Mouse (Mus musculus) hindbrain, embryonic 10.5 days (tissue): ENCODE data around the gene St6galnac4. TPM values are rescaled to one million over a fixed set of nuclear protein-coding genes. Genes with fewer than 3 reads are reported as not detected.

ENCODE experiments used
- DNase-seq: peaks from one replicate; pipeline ENCODE4 v3.0.0-alpha.2; 2017; ENCODE audit warnings: low spot score
- H3K27ac ChIP-seq: fragments of 300-500 bp; sonication (generic); 2 replicates; pipeline ENCODE4 v1.5.1; 2016; ENCODE audit warnings: mild to moderate bottlenecking, moderate library complexity
- H3K27me3 ChIP-seq: fragments of 300-500 bp; sonication (generic); 2 replicates; pipeline ENCODE4 v1.6.1; 2016; ENCODE audit warnings: mild to moderate bottlenecking; ENCODE audit not compliant: poor library complexity, insufficient read depth, severe bottlenecking
- H3K36me3 ChIP-seq: fragments of 300-500 bp; sonication (generic); 2 replicates; pipeline ENCODE4 v1.6.1; 2016; ENCODE audit warnings: mild to moderate bottlenecking, moderate library complexity
- H3K4me1 ChIP-seq: fragments of 300-500 bp; sonication (generic); replicated peaks from 2 replicates; pipeline ENCODE4 v1.6.1; 2016; ENCODE audit warnings: mild to moderate bottlenecking
- H3K4me3 ChIP-seq: fragments of 300-500 bp; sonication (generic); 2 replicates; pipeline ENCODE4 v1.5.1; 2016; ENCODE audit warnings: mild to moderate bottlenecking, moderate library complexity
- H3K9me3 ChIP-seq: fragments of 300-500 bp; sonication (generic); 2 replicates; pipeline ENCODE4 v1.6.1; 2016; ENCODE audit warnings: mild to moderate bottlenecking, moderate library complexity
- WGBS: fragments of 180-500 bp; shearing (Covaris S2); methylation state at CpG from one replicate; pipeline ENCODE4 v1.1.7; 2016; 5-methylcytosine and 5-hydroxymethylcytosine counted together
- polyA plus RNA-seq: library from polyadenylated mRNA; unstranded; fragments of >200 nt; fragmentation: Nextera tagmentation; extraction: Ambion mirVana; gene quantifications from 2 replicates; pipeline ENCODE4 v1.2.1, GENCODE M21; 2016

Gene St6galnac4
- polyA plus RNA-seq, 1 experiment from 2014 or later, result 21.0 TPM

DNA sequence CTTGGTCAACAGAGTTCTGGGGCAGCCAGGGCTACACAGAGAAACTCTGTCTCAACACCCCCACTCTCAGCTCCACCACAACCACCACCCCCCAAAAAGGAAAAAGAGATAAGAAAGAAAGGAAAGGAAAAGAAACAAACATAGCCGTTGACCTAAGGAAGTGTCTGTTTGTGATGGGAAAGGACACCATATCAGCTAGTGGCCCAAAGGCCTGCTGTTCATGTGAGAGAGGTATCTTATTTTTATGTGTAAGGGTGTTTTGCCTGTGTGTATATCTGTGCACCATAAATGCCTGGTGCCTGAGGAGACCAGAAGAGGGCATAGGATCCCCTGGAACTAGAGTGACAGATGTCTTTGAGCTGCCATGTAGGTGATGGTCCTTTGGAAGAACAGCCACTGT, 52.7 kb downstream of the St6galnac4 start:
- H3K9me3 ChIP-seq, result no peaks in the 10 kb centered on the region
- no peaks in the 10 kb centered on the region for H3K36me3 ChIP-seq
- H3K4me3 ChIP-seq, result no peak overlapping the region
- no peak overlapping the region for H3K27ac ChIP-seq
- peaks cover 42% of the 10 kb centered on the region for H3K4me1 ChIP-seq
- DNase-seq, result no peak
- no peaks in the 10 kb centered on the region for H3K27me3 ChIP-seq
- WGBS, result 91% methylated on average over 1 of the region's 1 CpGs

DNA sequence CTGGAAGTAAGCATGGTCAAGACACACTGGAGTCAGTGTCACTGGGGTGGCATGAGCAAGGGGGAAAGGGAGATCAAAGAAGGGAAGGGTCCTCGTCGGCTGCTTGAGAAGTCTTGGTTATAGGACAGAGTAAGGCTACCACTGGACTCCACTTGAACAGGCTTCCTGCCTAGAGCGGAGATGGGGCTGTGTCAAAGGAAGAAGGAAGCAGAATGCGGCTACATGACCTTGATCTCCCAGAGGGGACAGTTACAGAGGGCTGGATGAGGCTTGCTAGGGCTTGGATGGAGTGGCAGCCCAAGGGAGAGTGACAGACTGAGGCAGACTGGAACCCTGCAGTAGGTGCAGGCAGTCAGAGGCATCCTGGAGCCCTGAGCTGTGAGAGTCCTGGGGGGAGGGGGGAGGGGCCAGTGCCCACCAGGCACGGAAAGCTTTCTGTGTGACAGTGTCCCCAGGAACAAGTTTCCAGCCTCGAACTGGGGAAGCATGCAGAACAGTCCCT, 53.7 kb downstream of the St6galnac4 start:
- Histone ChIP-seq H3K36me3 (no peaks in the 10 kb centered on the region), H3K27ac (peak overlapping the region; percentile 59), H3K4me1 (peaks cover 47% of the 10 kb centered on the region), H3K9me3 (no peaks in the 10 kb centered on the region), H3K27me3 (no peaks in the 10 kb centered on the region), H3K4me3 (no peak overlapping the region)
- 62% methylated on average over 6 of the region's 6 CpGs for WGBS
- DNase-seq, result no peak

DNA sequence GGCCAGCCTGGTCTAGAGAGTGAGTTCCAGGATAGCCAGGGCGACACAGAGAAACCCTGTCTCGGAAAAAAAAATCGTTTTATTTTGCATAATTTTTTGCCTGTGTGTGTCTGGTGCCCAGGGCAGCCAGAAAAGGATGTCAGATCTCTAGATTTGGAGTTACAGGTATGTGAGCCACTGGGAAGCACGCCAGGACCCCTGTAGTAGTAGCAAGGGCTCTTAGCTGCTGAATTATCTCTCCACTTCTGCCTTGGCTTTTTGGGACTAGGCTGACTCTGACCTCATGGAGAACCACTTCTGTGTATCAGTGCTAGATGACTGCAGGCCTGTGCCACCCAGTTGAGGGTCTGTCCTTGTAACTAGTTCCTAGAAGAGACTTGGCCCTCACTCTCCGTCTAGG, 54.9 kb downstream of the St6galnac4 start:
- Histone ChIP-seq H3K4me1 (peaks cover 52% of the 10 kb centered on the region), H3K27me3 (no peaks in the 10 kb centered on the region), H3K36me3 (no peaks in the 10 kb centered on the region), H3K9me3 (no peaks in the 10 kb centered on the region), H3K27ac (no peak overlapping the region), H3K4me3 (no peak overlapping the region)
- WGBS, result 87% methylated on average over 5 of the region's 5 CpGs
- no peak for DNase-seq

DNA sequence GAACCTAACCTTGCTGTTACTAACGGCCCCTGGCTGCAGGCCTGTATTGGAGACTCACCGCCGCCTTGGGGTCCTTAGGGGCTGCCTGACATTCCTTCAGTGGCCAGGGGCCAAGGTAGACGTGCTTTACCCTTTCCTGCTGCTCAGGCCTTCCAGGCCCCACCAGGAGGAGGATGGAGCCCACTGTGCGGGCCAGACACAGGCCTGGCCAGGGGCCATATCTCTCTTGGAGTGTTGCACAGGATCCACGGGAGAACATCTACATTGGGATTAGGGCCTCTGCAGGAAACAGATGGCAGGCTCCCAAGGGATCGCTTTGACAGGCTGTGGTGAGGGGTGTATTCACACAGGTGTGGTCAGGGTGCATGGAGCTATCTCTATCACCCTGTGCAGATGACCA, 55.9 kb downstream of the St6galnac4 start:
- no peaks in the 10 kb centered on the region for H3K27me3 ChIP-seq
- WGBS, result 75% methylated on average over 7 of the region's 7 CpGs
- no peaks in the 10 kb centered on the region for H3K9me3 ChIP-seq
- H3K4me1 ChIP-seq, result peaks cover 45% of the 10 kb centered on the region
- DNase-seq, result no peak
- no peaks in the 10 kb centered on the region for H3K36me3 ChIP-seq
- H3K27ac ChIP-seq, result no peak overlapping the region
- no peak overlapping the region for H3K4me3 ChIP-seq

DNA sequence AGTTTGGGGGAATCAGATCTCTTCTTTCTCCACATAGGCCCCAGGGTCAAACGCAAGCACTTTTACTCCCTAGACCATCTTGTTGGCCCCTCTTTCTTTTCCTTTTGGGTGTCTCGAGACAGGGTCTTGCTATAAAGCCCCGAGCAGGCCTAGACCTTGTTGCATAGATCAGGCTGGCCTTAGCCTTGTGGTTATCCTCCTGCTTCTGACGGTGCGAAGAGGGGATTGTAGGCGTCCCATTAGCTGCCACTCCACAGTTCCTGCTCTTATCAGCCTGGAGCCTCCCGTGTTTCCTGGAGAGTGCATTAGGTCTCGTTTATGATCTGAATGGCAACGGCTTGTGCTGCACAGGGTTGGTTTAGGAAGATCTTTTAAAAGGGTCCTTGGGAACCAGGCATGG, 57.2 kb downstream of the St6galnac4 start:
- no peaks in the 10 kb centered on the region for H3K9me3 ChIP-seq
- H3K4me1 ChIP-seq, result peaks cover 40% of the 10 kb centered on the region
- no peaks in the 10 kb centered on the region for H3K36me3 ChIP-seq
- H3K4me3 ChIP-seq, result no peak overlapping the region
- H3K27ac ChIP-seq, result no peak overlapping the region
- no peaks in the 10 kb centered on the region for H3K27me3 ChIP-seq
- no peak for DNase-seq
- 85% methylated on average over 9 of the region's 9 CpGs for WGBS

DNA sequence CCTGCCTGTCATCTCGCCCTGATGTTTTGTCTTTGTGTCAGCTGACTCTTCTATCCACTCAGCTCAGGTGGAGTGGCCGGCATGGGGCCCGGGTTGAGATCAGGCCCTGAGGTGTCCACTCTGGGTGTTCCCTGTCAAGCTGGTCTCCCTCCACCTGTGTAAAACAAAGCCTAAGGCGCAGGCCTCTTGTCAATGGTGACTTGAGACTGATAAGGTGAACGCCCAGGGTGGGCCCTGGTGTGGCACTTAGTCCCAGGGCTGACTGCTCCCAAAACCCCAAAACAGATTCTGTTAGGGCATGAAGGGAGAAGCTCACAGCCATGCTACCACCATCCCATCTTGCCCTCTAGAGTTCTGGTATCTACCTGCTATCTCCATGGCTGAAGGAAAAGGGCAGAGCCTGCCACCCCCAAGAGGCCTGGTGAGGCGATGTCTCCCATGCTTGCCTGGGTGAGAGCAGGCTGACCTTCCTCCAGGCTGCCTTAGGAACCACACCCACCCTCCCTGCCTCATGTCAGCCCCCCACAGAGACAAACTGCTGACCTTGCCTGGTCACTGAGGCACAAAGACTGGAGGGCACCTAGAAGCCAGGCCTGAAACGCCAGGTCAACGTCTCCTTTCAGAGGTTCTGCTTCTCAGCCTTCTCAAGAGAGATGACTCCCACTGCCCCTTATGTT, 58.0 kb downstream of the St6galnac4 start:
- Histone ChIP-seq H3K36me3 (no peaks in the 10 kb centered on the region), H3K4me1 (peaks cover 39% of the 10 kb centered on the region), H3K27ac (peak overlapping the region; percentile 80), H3K4me3 (no peak overlapping the region), H3K9me3 (no peaks in the 10 kb centered on the region), H3K27me3 (no peaks in the 10 kb centered on the region)
- DNase-seq, result no peak
- WGBS, result 82% methylated on average over 8 of the region's 8 CpGs

DNA sequence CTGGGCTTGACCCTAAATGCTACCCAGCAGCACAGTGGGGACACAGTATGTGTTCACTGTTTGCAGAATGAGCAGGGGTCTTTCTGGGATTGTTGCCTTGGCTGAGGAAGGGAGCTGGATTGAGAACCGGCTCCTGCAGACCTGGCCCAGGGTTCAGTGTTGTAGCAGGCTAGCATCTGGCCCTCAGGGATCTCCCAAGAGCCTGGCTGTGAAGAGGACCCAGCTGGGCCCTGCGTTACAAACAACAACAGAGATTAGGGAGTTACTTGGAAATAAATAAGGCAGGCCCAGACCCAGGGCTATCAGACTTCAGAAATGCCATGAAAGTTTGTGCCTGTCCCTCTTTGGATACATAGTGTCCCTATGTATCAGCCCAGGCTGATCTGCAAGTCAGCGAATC, 58.8 kb downstream of the St6galnac4 start:
- Histone ChIP-seq H3K27me3 (no peaks in the 10 kb centered on the region), H3K27ac (peak overlapping the region; percentile 80), H3K4me1 (peaks cover 36% of the 10 kb centered on the region), H3K36me3 (no peaks in the 10 kb centered on the region), H3K4me3 (no peak overlapping the region), H3K9me3 (no peaks in the 10 kb centered on the region)
- whole genome bisulfite sequencing, result 65% methylated on average over 3 of the region's 3 CpGs
- DNase-seq, result no peak

DNA sequence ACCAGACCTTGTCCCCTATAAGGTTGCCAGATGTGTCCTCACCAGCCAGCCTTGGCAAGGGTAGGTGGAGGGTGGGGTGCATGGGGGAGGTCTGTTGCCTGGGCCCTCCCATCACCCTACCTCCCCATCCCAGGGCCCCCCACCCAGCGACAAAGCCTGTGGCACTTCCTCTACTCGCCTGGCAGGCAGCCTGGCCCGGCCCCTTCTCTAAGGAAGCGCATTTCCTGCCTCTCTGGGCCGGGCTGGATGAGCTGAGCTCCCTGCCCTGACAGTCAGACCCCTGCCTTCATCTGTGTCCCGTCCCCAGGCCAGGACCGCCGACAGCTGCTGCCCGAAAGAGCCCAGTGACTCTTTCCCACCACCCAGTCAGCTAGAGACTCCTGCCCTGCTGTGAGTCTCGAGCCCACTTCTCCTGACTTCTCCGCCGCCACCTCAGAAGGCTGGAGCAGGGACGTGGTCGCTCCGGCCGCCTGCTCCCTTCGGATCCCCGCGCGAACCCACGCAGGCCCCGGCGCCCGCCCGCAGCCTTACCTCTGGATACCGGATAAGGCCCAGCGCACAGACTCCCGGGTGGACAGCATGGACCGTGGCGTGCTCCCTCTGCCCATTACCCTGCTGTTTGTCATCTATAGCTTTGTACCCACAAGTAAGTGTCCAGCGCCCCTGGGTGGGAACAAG, 59.6 kb downstream of the St6galnac4 start, which contains the start of gene Eng:
Eng (plus strand) TSS at position 217 of the 678 bp plus-strand sequence.
- Histone ChIP-seq H3K9me3 (no peaks in the 10 kb centered on the region), H3K36me3 (no peaks in the 10 kb centered on the region), H3K4me1 (peaks cover 34% of the 10 kb centered on the region), H3K27me3 (no peaks in the 10 kb centered on the region), H3K4me3 (peak within 1 kb of the TSS; percentile 35), H3K27ac (peak within 1 kb of the TSS; percentile 80)
- no peak for DNase-seq
- 55% methylated on average over 31 of the region's 31 CpGs for WGBS

DNA sequence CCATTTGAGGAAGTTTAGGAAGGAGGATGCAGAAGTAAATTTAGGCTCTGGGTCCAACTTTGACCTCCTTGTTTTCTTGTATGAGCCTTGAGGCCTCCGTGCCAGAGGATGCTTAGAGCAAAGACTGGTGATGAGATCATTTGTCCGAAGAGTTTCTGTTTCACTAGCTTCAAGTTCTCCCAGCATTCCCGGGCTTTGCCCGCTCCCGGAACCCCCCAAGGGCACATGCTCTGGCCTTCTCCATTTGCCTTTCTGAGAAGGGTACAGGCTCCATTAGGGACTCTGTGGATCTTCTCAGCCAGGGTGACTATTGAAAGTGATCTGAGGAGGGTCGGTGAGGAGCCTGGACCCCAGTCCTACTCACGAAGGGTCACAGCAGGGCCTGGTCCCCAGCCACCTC, 60.5 kb downstream of the St6galnac4 start:
- WGBS, result 87% methylated on average over 7 of the region's 7 CpGs
- DNase-seq, result no peak
- Histone ChIP-seq H3K27me3 (no peaks in the 10 kb centered on the region), H3K9me3 (no peaks in the 10 kb centered on the region), H3K4me3 (peak overlapping the region; percentile 35), H3K4me1 (peaks cover 34% of the 10 kb centered on the region), H3K27ac (no peak overlapping the region; the same call in 1 of the 2 replicates), H3K36me3 (no peaks in the 10 kb centered on the region)

Other genes with a start within 250 kb of the St6galnac4 start
- gene Ciz1, start 234.8 kb upstream of the St6galnac4 start, polyA plus RNA-seq, result 56.3 and 69.4 TPM in 2 replicates
- 12.3 and 17.0 TPM in 2 replicates for gene Dnm1, start 233.8 kb upstream of the St6galnac4 start, polyA plus RNA-seq
- gene 1110008P14Rik, start 205.2 kb upstream of the St6galnac4 start, polyA plus RNA-seq, result 41.4 and 66.7 TPM in 2 replicates
- gene Lcn2, start 198.8 kb upstream of the St6galnac4 start, polyA plus RNA-seq, result not detected in 2 replicates
- gene Ptges2, start 191.2 kb upstream of the St6galnac4 start, polyA plus RNA-seq, result 26.3 and 32.3 TPM in 2 replicates
- 6.0 and 6.4 TPM in 2 replicates for gene Naif1, start 136.6 kb upstream of the St6galnac4 start, polyA plus RNA-seq
- gene Slc25a25, start 135.7 kb upstream of the St6galnac4 start, polyA plus RNA-seq, result 28.8 and 34.4 TPM in 2 replicates
- 10.9 and 11.0 TPM in 2 replicates for gene Fam102a, start 51.8 kb upstream of the St6galnac4 start, polyA plus RNA-seq
- gene Dpm2, start 16.2 kb upstream of the St6galnac4 start, polyA plus RNA-seq, result 116 and 131 TPM in 2 replicates
- gene Pip5kl1, start 12.3 kb upstream of the St6galnac4 start, polyA plus RNA-seq, result 1.6 and 2.5 TPM in 2 replicates
- 0.11 and 0.39 TPM in 2 replicates for gene 9430097D07Rik, start 11.4 kb upstream of the St6galnac4 start, polyA plus RNA-seq
- 12.7 and 14.1 TPM in 2 replicates for gene St6galnac6, start 12.6 kb downstream of the St6galnac4 start, polyA plus RNA-seq
- 26.9 and 37.6 TPM in 2 replicates for gene Ak1, start 34.7 kb downstream of the St6galnac4 start, polyA plus RNA-seq
- 28.8 and 35.8 TPM in 2 replicates for gene Eng, start 59.5 kb downstream of the St6galnac4 start, polyA plus RNA-seq
- gene Fpgs, start 117.0 kb downstream of the St6galnac4 start, polyA plus RNA-seq, result 25.9 and 29.5 TPM in 2 replicates
- gene Cdk9, start 126.0 kb downstream of the St6galnac4 start, polyA plus RNA-seq, result 121 and 125 TPM in 2 replicates
- 27.6 and 39.1 TPM in 2 replicates for gene Sh2d3c, start 134.0 kb downstream of the St6galnac4 start, polyA plus RNA-seq
- gene 6330409D20Rik, start 153.9 kb downstream of the St6galnac4 start, polyA plus RNA-seq, result 1.3 and 1.7 TPM in 2 replicates
- 56.9 and 61.6 TPM in 2 replicates for gene Tor2a, start 170.1 kb downstream of the St6galnac4 start, polyA plus RNA-seq
- gene Ttc16, start 188.5 kb downstream of the St6galnac4 start, polyA plus RNA-seq, result 0.31 and 0.73 TPM in 2 replicates
- gene Ptrh1, start 188.7 kb downstream of the St6galnac4 start, polyA plus RNA-seq, result 5.7 and 7.2 TPM in 2 replicates
- gene Cfap157, start 197.3 kb downstream of the St6galnac4 start, polyA plus RNA-seq, result 1.1 and 1.2 TPM in 2 replicates